Mouse (Mus musculus) activated CD4-positive, CD25-positive, alpha-beta regulatory T cell, adult 9 weeks (primary cell): ENCODE data around the gene Il7r. TPM values are rescaled to one million over a fixed set of nuclear protein-coding genes. Genes with fewer than 3 reads are reported as not detected.

Source experiments
- polyA plus RNA-seq: library from polyadenylated mRNA; unstranded; fragments of 100-300 nt; shearing (Covaris generic); gene quantifications from one replicate; pipeline ENCODE4 v1.2.1, GENCODE M21; 2017

The Il7r gene
- polyA plus RNA-seq: 189 TPM

GRCm38 (mm10) chr15:9530076-9530475 is at the start of gene Il7r:
Gene Il7r, minus strand, starts transcription at chr15:9530176.

Other genes with a start within 250 kb of the Il7r start
- not detected for gene Ugt3a2, start 194.6 kb downstream of the Il7r start, polyA plus RNA-seq
- gene Capsl, start 94.1 kb downstream of the Il7r start, polyA plus RNA-seq: 4.5 TPM
- gene Spef2, start 218.7 kb upstream of the Il7r start, polyA plus RNA-seq: 3.0 TPM